Mouse (Mus musculus) forebrain, embryonic 15.5 days (tissue): ENCODE measurements around the gene Fbxw11. TPM values are rescaled to one million over a fixed set of nuclear protein-coding genes. Genes with fewer than 3 reads are reported as not detected.
"Not testable (repeated sequence)": the region's sequence is repeated elsewhere in the genome, so short reads cannot be mapped to it uniquely, and the experiment has no call there.

ENCODE experiments used
- ATAC-seq: fragments of 200-750 bp; cut with Nextera tagmentation; replicated peaks from 2 replicates; pipeline ENCODE4 v1.8.0; 2017; ENCODE audit warnings: mild to moderate bottlenecking, moderate TSS enrichment, moderate library complexity
- H3K27ac ChIP-seq: fragments of 300-500 bp; sonication (generic); replicated peaks from 2 replicates; pipeline ENCODE4 v1.5.1; 2015; ENCODE audit warnings: mild to moderate bottlenecking, inconsistent platforms
- H3K27me3 ChIP-seq: fragments of 300-500 bp; sonication (generic); 2 replicates; pipeline ENCODE4 v1.6.1; 2015; ENCODE audit warnings: inconsistent platforms
- H3K36me3 ChIP-seq: fragments of 300-500 bp; sonication (generic); 2 replicates; pipeline ENCODE4 v1.6.1; 2015; ENCODE audit warnings: mild to moderate bottlenecking, inconsistent platforms
- H3K4me1 ChIP-seq: fragments of 300-500 bp; sonication (generic); 2 replicates; pipeline ENCODE4 v1.6.1; 2015; ENCODE audit warnings: inconsistent platforms
- H3K4me2 ChIP-seq: fragments of 300-500 bp; sonication (generic); replicated peaks from 2 replicates; pipeline ENCODE4 v1.6.1; 2015; ENCODE audit warnings: mild to moderate bottlenecking, inconsistent platforms
- H3K4me3 ChIP-seq: fragments of 300-500 bp; sonication (generic); 2 replicates; pipeline ENCODE4 v1.5.1; 2015; ENCODE audit warnings: mild to moderate bottlenecking, inconsistent platforms
- H3K9ac ChIP-seq: fragments of 300-500 bp; sonication (generic); replicated peaks from 2 replicates; pipeline ENCODE4 v1.6.1; 2015; ENCODE audit warnings: mild to moderate bottlenecking, inconsistent platforms
- H3K9me3 ChIP-seq: fragments of 300-500 bp; sonication (generic); 2 replicates; pipeline ENCODE4 v1.6.1; 2016; ENCODE audit warnings: inconsistent platforms
- WGBS: fragments of 180-500 bp; shearing (Covaris S2); methylation state at CpG from one replicate; pipeline ENCODE4 v1.1.7; 2015; ENCODE audit warnings: mixed read lengths; 5-methylcytosine and 5-hydroxymethylcytosine counted together
- polyA plus RNA-seq: library from polyadenylated mRNA; unstranded; fragments of >200 nt; fragmentation: Nextera tagmentation; extraction: Ambion mirVana; gene quantifications from 2 replicates; pipeline ENCODE4 v1.2.1, GENCODE M21; 2015

Fbxw11 gene
- polyA plus RNA-seq, 1 experiment from 2014 or later, result 127 TPM

- ATAC-seq, result no peak
- H3K27me3 ChIP-seq, result no peaks in the 10 kb centered on the region
- no peak overlapping the region for H3K4me2 ChIP-seq
- H3K9me3 ChIP-seq, result no peaks in the 10 kb centered on the region
- no peak overlapping the region for H3K27ac ChIP-seq
- H3K9ac ChIP-seq, result no peak overlapping the region
- peaks cover 16% of the 10 kb centered on the region; the same call in 1 of the 2 replicates for H3K4me1 ChIP-seq
- WGBS, result 85% methylated on average over 5 of the region's 5 CpGs
- no peak overlapping the region for H3K4me3 ChIP-seq
- no peaks in the 10 kb centered on the region for H3K36me3 ChIP-seq
These were observed 40.0 kb downstream of the Fbxw11 start for GRCm38 (mm10) chr11:32682335-32683102.

DNA sequence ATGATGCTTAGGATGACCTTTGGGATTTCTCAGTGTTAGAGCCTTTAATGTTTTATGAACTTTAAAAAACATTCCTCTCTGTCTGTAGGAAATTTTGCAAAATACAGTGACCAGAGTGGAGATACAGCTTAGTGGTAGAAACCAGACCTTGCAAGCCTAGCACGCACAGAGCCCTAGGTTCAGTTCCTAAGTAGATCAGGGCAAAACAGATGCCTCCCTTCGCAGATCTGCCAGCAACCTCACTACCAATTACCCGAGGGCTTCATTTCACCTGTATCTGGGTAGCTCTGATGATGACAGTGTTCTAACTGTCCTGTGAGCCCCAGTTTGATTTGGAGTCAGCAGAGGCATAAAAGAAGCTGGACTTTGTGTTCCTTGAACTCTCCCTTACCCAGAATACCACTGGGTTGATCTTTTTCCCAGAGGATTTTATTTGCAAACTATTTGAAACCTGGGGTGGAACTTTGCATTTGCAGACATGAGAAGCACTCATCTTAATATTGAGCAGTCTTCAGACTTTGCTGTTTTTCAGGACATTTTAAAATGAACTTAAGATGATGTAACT lies 42.2 kb downstream of the Fbxw11 start:
- Histone ChIP-seq H3K36me3 (no peaks in the 10 kb centered on the region), H3K27me3 (no peaks in the 10 kb centered on the region), H3K4me2 (no peak overlapping the region), H3K4me3 (no peak overlapping the region), H3K9me3 (no peaks in the 10 kb centered on the region), H3K9ac (no peak overlapping the region), H3K4me1 (peaks cover 20% of the 10 kb centered on the region; the same call in 1 of the 2 replicates), H3K27ac (no peak overlapping the region)
- no peak for ATAC-seq
- WGBS, result 72% methylated on average over 3 of the region's 3 CpGs

- no peak overlapping the region for H3K27ac ChIP-seq
- H3K4me1 ChIP-seq, result 0 out of 2 replicates have a peak, but pooled peaks cover 7% of the 10 kb centered on the region
- no peak overlapping the region for H3K4me2 ChIP-seq
- 93% methylated on average over 2 of the region's 2 CpGs for WGBS
- H3K9ac ChIP-seq, result no peak overlapping the region
- H3K36me3 ChIP-seq, result no peaks in the 10 kb centered on the region
- H3K4me3 ChIP-seq, result no peak overlapping the region
- H3K27me3 ChIP-seq, result no peaks in the 10 kb centered on the region
- no peaks in the 10 kb centered on the region for H3K9me3 ChIP-seq
- ATAC-seq, result no peak
These were observed 45.8 kb downstream of the Fbxw11 start for GRCm38 (mm10) chr11:32688245-32688855.

- H3K9me3 ChIP-seq, result no peaks in the 10 kb centered on the region
- WGBS, result 91% methylated on average over 1 of the region's 1 CpGs
- no peaks in the 10 kb centered on the region for H3K27me3 ChIP-seq
- no peaks in the 10 kb centered on the region for H3K36me3 ChIP-seq
- peaks cover 13% of the 10 kb centered on the region for H3K4me1 ChIP-seq
- no peak for ATAC-seq
- no peak overlapping the region for H3K4me2 ChIP-seq
- H3K27ac ChIP-seq, result no peak overlapping the region
- no peak overlapping the region for H3K4me3 ChIP-seq
- no peak overlapping the region for H3K9ac ChIP-seq
These were observed 47.0 kb downstream of the Fbxw11 start for GRCm38 (mm10) chr11:32689510-32689909.

DNA sequence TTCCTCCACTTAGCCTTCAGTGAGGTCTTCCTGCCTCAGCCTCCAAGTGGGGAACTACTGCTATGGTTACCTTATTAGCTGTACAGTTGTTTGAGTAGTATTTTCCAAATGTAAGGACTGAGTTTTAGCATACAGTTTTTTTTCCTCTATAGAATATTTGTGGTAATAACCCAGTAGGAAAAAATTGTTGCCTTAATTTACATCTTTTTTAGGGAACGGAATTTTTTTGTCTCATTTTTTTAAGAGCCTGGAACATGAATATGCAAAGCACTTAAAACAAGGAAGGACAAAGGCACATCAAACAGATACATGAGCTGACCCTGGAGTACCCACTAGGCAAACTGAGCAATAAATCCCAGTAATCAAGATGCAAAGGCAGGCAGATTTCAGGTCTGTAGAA lies 50.3 kb downstream of the Fbxw11 start:
- Histone ChIP-seq H3K9me3 (no peaks in the 10 kb centered on the region), H3K4me1 (peaks cover 13% of the 10 kb centered on the region), H3K4me2 (no peak overlapping the region), H3K9ac (no peak overlapping the region), H3K27me3 (no peaks in the 10 kb centered on the region), H3K4me3 (no peak overlapping the region), H3K27ac (no peak overlapping the region), H3K36me3 (no peaks in the 10 kb centered on the region)
- no peak for ATAC-seq
- WGBS, result 81% methylated on average over 1 of the region's 1 CpGs

- Histone ChIP-seq H3K9me3 (no peaks in the 10 kb centered on the region), H3K9ac (no peak overlapping the region), H3K27ac (peak overlapping the region; percentile 15; the same call in 1 of the 2 replicates), H3K4me3 (no peak overlapping the region), H3K4me1 (peaks cover 17% of the 10 kb centered on the region), H3K27me3 (no peaks in the 10 kb centered on the region), H3K4me2 (no peak overlapping the region), H3K36me3 (no peaks in the 10 kb centered on the region)
- ATAC-seq, result peak; percentile 64; the same call in 1 of the 2 replicates
- WGBS, result 59% methylated on average over 7 of the region's 7 CpGs
These were observed 51.1 kb downstream of the Fbxw11 start for GRCm38 (mm10) chr11:32693431-32694141.

- H3K27ac ChIP-seq, result 0 out of 2 replicates have a peak overlapping the region, but pooled peaks have one; percentile 52
- 63% methylated on average over 9 of the region's 9 CpGs for WGBS
- peaks cover 14% of the 10 kb centered on the region for H3K4me1 ChIP-seq
- H3K27me3 ChIP-seq, H3K4me2 ChIP-seq, H3K36me3 ChIP-seq, H3K9me3 ChIP-seq, H3K9ac ChIP-seq, ATAC-seq, H3K4me3 ChIP-seq: not testable (repeated sequence)
These were observed 51.9 kb downstream of the Fbxw11 start for GRCm38 (mm10) chr11:32694322-32695003.

GRCm38 (mm10) chr11:32696446-32697090 lies 54.0 kb downstream of the Fbxw11 start:
- peaks cover 11% of the 10 kb centered on the region for H3K4me1 ChIP-seq
- H3K9ac ChIP-seq, result no peak overlapping the region
- H3K4me2 ChIP-seq, result no peak overlapping the region
- no peaks in the 10 kb centered on the region for H3K27me3 ChIP-seq
- H3K36me3 ChIP-seq, result no peaks in the 10 kb centered on the region
- no peak overlapping the region for H3K27ac ChIP-seq
- no peaks in the 10 kb centered on the region for H3K9me3 ChIP-seq
- 70% methylated on average over 2 of the region's 2 CpGs for WGBS
- H3K4me3 ChIP-seq, result no peak overlapping the region
- ATAC-seq, result no peak

DNA sequence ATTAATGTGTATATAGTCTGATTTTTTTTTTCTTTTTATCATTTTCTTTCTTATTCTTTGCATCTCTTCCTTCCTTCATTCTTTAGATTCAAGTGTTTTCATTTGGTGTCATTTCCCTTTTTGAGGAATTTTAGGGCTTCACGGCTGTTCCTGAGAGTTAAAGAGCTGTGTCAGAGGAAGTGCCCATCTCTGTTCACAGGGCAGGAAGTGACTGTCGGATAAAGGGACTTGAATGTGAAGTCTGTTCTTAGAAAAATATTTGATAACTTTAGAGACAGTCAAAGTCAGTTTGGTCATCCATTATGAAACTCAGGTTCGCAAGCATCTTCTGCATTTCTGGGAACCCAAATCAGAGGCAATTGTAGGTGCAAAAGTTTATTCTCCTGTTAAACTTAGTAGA lies 55.2 kb downstream of the Fbxw11 start:
- ATAC-seq, result no peak
- 90% methylated on average over 3 of the region's 3 CpGs for WGBS
- no peaks in the 10 kb centered on the region for H3K36me3 ChIP-seq

DNA sequence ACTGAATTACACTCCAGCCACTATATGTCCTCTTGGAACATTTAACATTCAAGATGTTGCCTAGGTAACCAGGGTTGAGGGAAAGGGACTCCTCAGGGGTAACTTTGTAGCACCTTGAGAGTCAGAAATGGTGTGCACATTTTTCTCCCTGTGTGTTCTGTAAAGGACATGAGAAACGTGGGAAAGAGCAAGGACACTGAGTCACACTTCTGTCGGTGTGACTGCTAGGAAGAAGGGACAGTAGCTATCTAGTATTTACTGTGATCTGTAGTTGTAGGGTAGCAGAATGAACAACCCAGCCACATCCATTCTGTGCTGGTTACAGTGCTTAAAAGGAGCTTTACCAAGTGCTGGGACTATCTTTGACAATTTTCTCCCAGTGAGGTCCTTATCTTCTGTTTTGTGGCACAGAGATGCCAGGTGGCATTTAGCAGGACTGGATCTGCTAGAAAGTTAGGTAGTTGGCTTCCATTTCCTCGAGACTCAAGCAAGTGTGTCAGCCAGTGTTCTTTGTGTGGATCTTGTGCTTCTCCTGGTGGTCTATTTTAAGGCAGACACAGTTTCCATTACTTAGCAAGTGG lies 57.5 kb downstream of the Fbxw11 start:
- WGBS, result 82% methylated on average over 3 of the region's 3 CpGs
- H3K9me3 ChIP-seq, result no peaks in the 10 kb centered on the region
- ATAC-seq, result no peak
- no peaks in the 10 kb centered on the region for H3K36me3 ChIP-seq
- no peak overlapping the region for H3K27ac ChIP-seq
- no peak overlapping the region for H3K4me2 ChIP-seq
- H3K4me3 ChIP-seq, result no peak overlapping the region
- no peak overlapping the region for H3K9ac ChIP-seq
- no peaks in the 10 kb centered on the region for H3K27me3 ChIP-seq
- 0 out of 2 replicates have a peak, but pooled peaks cover 13% of the 10 kb centered on the region for H3K4me1 ChIP-seq

More for the DNA sequence above, 55.2 kb downstream of the Fbxw11 start:
- Histone ChIP-seq H3K27ac (no peak overlapping the region), H3K4me2 (no peak overlapping the region), H3K4me1 (peaks cover 11% of the 10 kb centered on the region), H3K4me3 (no peak overlapping the region), H3K27me3 (no peaks in the 10 kb centered on the region), H3K9ac (no peak overlapping the region), H3K9me3 (no peaks in the 10 kb centered on the region)

DNA sequence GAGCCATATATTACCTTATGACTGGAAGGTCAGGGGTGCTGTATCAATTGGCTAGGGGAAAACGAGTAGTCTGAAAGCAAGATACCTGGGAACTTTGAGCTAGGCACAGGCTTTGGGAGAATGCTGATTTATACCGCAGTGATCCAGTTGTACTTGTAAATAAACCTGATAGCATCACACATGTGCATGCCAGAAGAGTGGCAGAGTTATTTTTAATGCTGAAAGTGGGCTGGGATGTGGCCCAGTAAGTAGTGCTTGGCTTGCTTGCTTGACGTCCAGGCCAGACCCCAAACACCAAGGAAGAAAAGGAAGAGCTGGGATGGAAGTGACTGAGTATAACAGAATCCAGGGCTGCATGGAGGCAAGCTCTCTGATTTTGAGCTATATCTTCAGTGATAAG lies 59.0 kb downstream of the Fbxw11 start:
- no peak overlapping the region for H3K9ac ChIP-seq

More for the DNA sequence above, 59.0 kb downstream of the Fbxw11 start:
- Histone ChIP-seq H3K36me3 (no peaks in the 10 kb centered on the region), H3K27ac (no peak overlapping the region), H3K9me3 (no peaks in the 10 kb centered on the region), H3K4me2 (no peak overlapping the region), H3K27me3 (no peaks in the 10 kb centered on the region), H3K4me3 (no peak overlapping the region), H3K4me1 (0 out of 2 replicates have a peak, but pooled peaks cover 13% of the 10 kb centered on the region)
- ATAC-seq, result no peak
- WGBS, result 76% methylated on average over 3 of the region's 3 CpGs
